Mouse (Mus musculus) heart, postnatal 10 days (tissue): ENCODE measurements around the gene Lcmt1. TPM values are rescaled to one million over a fixed set of nuclear protein-coding genes. Genes with fewer than 3 reads are reported as not detected.

Source experiments
- DNase-seq, 2 experiments: peaks; one replicate each; pipeline ENCODE4 v3.0.0; 2021
- intact Hi-C: fragments of 180-260 bp; cut with DNase I; formaldehyde crosslinking; loops from one replicate; pipeline ENCODE4 v1.15.1; 2025
- total RNA-seq, 2 experiments: library from RNA; stranded (reverse); gene quantifications; 2 replicates each; pipeline ENCODE4 v1.2.3; 2021

Gene Lcmt1
- 10 to 100 TPM; 27.6 to 29.5 TPM for total RNA-seq

- DNase-seq, result peak; percentile 97
- intact Hi-C loops, result loop anchor here (2.0 to 5.0 kb wide), 2 partner anchors 29 to 38 kb away; no protein-coding TSS in a partner anchor
Observed at GRCm38 (mm10) chr7:123369759-123370481, at the start of gene Lcmt1, which contains the start of gene Arhgap17. TSS of gene Lcmt1 (plus strand) at chr7:123369784. TSS of gene Arhgap17 (minus strand) at chr7:123369915.

- intact Hi-C loops, result no loop called here
- DNase-seq, result no peak
Observed at GRCm38 (mm10) chr7:123322452-123323121, 47.0 kb upstream of the Lcmt1 start.

DNA sequence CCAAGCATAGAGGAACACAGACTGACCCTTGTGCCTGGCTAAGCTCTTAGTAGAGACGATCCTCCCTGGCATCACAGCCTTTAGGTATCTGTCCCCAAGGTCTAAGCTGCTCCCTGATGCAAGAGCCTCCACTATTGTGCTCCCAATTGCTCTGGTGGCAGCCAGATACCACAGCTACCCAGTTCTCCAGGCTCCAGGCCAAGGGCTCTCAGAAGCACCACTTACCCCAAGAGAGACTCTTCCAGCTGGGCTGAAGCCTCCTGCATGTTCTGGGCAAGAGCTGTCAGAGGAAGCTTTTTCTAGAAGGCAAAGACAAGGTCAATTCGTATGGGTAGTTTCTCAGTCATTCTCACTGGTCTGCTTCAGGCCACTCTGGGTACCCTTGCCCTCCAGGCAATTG, 46.2 kb upstream of the Lcmt1 start:
- peak; percentile 74 to 79 for DNase-seq
- intact Hi-C loops, result no loop called here

- intact Hi-C loops, result no loop called here
- no peak for DNase-seq
Observed at GRCm38 (mm10) chr7:123324105-123324504, 45.5 kb upstream of the Lcmt1 start.

DNA sequence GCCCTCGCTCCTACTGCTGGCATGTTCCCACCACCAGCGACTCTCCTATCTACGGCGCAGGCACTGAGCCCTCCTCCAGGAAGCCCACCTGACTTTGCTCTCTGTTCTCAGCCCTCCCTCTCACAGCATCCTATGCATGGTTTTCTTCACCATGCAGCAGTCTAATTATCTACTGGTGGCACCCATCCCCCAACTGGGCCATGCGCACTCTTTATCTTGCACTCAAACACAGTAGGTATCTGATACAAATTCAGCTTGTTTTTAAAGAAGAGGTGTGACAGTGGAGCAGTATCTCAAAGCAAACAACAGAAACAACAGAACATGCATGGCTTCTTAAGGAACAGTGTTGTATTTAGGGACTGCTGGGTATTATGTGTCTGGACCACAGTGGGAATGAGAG, 43.5 kb upstream of the Lcmt1 start:
- intact Hi-C loops, result no loop called here
- no peak for DNase-seq

DNA sequence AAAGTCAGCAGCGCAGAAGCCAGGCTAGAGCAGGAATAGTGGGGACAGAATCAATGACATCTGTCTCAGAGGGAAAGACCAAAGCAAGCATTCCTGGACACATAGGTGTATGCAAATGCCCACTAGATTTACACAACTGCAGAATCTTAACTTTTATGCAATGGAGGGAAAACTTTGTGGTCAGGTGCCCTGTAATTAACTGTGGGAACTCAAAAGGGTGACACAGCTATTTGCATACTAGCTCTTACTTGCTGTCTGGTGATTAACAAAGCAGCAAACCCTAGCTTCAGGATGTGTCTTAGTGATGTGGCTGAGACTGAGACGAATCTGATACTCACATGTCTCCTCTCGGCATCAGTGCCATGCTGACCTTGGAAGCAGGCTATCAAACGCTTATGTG, 42.7 kb upstream of the Lcmt1 start:
- no peak for DNase-seq
- intact Hi-C loops, result no loop called here

GRCm38 (mm10) chr7:123327909-123328308, 41.7 kb upstream of the Lcmt1 start:
- intact Hi-C loops, result no loop called here
- no peak for DNase-seq

- intact Hi-C loops, result loop anchor here (5.0 kb wide), 1 partner anchor 37 kb away; the partner anchor contains the start of genes Arhgap17 and Lcmt1
- no peak for DNase-seq
Observed at GRCm38 (mm10) chr7:123330506-123330905, 39.1 kb upstream of the Lcmt1 start.

DNA sequence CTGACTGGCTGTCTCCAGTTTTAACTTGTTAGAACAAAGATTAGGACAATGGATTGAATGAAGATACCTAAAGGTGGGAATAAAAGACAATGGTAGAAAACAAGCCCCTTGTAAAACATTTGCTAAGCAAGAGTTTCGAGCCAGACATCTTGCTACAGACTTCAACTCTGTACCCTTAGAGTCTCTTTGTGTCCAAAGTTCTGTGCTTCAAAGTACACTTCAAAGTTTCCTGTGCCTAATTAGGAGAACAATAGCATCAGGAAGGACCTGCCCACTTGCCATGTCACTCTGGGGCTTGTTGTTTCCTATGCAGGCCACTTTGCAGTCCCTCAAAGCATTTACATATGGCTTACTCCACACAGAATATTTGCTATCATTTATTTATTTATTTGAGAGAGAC, 33.3 kb upstream of the Lcmt1 start:
- intact Hi-C loops, result no loop called here
- peak in 1 of 2 experiments; percentile 41 for DNase-seq

DNA sequence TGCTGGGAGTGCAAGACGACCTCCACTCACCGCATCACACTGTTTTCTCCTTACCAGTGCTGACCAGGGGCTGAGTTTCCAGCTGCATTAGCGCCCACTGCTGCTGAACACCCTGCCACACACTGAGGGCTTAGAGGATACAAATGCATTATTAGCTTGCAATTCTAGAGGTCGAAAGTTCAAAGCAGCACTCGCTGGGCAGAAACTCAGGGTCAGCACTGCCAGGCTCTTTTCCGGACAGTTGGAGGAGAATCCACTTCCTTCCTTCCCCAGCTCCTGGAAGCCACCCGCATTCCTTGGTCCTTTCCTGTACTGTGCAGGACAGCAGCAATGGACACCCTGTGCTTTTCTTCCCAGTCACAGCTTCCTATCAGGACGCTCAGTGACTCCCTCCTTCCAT, 31.2 kb upstream of the Lcmt1 start:
- intact Hi-C loops, result no loop called here
- no peak for DNase-seq

GRCm38 (mm10) chr7:123341896-123342295, 27.7 kb upstream of the Lcmt1 start:
- intact Hi-C loops, result loop anchor here (2.0 kb wide), 1 partner anchor 27 kb away; the partner anchor contains the start of genes Arhgap17 and Lcmt1
- peak; percentile 42 to 45 for DNase-seq

GRCm38 (mm10) chr7:123344079-123344780, 25.4 kb upstream of the Lcmt1 start:
- intact Hi-C loops, result no loop called here

DNA sequence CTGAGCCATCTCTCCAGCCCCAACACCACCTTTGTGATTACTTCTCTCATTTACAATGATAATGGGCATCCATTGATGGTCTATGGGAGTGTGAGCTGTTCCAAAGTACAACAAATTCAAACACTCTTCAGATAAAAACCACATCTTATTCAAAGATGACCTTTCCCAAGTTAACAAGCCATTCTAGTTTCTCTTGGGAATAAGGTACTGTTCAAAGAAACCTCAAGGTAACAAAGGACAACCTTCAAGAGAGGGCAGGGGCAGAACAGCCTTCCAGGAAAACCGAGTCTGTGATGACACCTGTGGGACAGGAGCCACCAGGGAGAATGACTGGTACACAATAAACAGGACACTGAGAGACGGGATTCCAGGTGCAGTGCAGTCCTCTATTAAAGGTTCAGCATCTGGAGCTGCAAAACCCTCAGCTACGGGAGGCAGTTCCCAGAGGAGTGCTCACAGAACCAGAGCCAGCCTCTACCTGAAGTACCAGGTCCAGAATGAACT, 24.5 kb upstream of the Lcmt1 start:
- intact Hi-C loops, result no loop called here
- DNase-seq, result no peak

More at GRCm38 (mm10) chr7:123344079-123344780, 25.4 kb upstream of the Lcmt1 start:
- no peak for DNase-seq

DNA sequence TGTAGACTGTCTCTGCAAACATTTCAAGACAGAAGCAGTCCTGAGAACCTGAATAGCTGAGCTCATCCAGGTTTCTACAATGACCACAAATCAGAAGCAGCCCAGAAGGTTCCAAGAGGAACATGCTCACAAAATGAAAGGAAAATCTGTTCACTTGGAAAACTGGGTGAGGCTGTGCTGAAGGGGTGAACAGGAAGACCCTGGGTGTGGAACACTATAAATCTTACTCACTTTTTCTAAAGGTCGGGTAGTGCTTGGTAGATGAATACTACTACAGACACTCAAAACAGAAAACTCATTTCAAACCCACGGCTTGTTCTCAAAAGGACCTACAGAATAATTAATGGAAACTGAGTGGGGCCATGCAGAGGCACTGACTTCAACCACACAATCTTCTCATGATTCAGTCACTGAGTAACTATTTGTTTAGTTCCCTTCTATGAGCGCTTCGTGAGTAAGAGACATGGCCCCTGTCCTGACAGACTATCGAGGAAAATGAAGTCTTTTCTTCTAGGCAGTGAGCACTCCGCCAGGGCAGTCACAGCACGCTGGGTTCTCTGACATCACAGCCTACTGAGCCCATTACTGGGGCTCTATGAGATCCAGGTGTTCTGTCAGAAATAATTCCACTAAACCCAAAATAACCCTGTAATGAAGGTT, 22.8 kb upstream of the Lcmt1 start:
- intact Hi-C loops, result no loop called here
- DNase-seq, result no peak

DNA sequence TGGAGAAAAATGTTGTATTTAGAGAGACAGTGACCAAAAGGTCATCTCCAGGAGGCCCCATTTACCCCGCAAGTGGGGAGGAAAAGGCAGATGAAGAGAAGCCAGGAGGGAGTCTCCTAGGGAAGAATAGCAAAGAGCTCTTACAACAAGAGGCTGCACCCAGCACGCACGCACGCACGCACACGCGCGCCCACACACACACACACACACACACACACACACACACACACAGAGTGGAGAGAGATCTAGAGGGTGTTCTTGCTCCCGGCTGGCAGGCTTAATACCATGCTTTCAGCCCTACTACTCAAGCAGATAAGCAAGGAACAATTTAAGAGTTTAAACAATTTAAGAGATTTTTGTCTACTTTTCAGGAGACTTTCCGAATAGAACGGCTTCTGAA, 19.8 kb upstream of the Lcmt1 start:
- no peak for DNase-seq
- intact Hi-C loops, result no loop called here

GRCm38 (mm10) chr7:123350243-123350642, 19.3 kb upstream of the Lcmt1 start:
- no peak for DNase-seq
- intact Hi-C loops, result no loop called here

DNA sequence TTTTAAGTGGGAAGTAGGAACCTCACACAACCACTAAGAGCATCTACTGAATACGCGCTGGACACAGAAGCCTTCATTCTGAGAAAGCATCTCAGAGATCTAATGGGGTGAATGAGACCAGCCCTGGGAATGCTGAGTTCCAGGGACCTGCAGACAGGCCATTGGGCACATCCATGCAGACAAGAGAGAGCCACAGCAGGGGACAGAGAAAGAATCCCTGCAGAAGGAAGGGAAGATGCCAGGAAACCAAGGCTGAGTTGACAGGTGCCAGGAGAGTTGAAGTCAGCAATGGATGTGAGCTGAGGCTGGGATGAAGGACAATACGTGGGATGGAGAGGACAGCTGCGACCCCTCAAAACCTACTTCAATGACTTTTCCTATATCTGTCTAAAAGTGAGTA, 16.5 kb upstream of the Lcmt1 start:
- no peak for DNase-seq

DNA sequence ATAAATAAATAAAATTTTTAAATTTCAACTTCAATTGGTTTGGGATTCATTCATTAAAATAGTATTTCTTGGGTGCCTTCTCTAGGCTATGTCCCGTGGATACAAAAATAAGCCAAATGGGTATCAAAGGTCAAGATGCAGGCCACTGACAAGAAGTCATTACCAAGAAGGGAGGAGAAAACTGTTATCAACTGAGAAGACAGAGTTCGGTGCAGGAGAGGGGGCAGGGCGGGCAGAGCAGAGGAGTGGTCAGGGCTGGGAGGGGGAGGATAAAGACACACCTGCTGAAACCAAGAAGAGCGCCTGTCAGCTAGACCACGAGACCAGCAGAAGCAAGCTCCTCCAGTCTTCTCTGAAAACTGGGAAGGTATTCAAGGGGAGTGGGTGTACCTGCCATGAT, 15.7 kb upstream of the Lcmt1 start:
- no peak for DNase-seq
- intact Hi-C loops, result no loop called here

More for the DNA sequence above, 16.5 kb upstream of the Lcmt1 start:
- intact Hi-C loops, result no loop called here

DNA sequence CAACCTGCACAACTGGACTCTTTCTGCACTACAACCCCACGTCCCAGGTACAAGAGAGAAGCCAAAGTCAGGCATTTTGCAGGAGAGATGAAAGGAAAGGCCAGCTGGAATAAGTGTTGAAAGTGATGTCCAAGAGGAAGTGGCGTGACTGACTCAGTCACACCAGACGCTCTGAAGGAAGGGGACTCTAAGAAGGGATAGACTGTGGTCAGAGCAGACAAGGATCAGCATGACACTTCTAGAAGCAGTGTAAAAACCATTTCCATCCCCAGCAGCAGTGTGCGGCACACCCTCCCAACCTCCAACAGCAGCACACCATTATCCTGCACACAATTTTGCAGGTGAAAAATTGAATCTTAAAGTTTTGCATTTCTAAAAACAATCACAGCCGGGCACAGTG, 15.2 kb upstream of the Lcmt1 start:
- intact Hi-C loops, result no loop called here
- DNase-seq, result no peak

DNA sequence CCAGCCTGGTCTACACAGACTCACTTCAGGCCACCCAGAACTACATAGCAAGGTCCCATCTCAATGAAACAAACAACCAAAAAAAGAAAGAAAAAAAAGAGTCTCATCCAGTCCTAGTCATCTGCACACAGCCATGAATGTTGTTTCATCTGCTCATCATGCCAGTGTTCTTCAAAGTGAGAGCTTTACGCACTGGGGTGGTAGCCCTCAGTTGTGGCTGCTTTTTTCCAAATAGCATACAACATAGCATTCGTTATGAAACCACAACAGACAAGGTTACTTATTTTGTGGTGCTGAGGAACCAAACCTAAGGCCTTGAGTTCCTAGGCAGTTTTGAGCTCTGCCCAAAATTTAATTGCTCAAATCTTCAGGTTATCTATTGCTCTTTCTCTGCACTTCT, 14.7 kb upstream of the Lcmt1 start:
- intact Hi-C loops, result no loop called here
- no peak for DNase-seq

DNA sequence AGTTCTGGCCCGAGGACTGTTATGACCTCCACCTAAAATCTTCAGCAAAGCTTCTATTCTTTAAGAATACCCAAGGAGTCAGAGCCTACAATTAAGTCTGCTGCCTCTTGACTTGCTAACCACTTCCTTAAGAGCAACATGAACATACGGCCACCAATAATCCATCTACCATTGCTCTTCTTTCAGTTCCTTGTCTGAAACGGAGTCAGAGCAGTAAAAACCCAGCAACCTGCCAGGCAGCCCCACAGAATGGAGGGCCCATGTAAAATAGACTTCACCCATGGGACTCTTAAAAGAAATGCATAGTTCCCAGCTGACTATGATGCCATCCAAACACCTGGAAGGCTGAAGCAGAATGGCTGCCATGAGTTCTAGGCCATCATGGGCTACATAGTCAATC, 13.4 kb upstream of the Lcmt1 start:
- intact Hi-C loops, result no loop called here
- no peak for DNase-seq
